Mouse (Mus musculus) neural tube, embryonic 14.5 days (tissue): ENCODE measurements around the gene Dcaf5. TPM values are rescaled to one million over a fixed set of nuclear protein-coding genes. Genes with fewer than 3 reads are reported as not detected.
A peak's percentile ranks its signal among the peaks of the same experiment; 100 is the strongest.

Experiments
- ATAC-seq: fragments of 200-750 bp; cut with Nextera tagmentation; 2 replicates; pipeline ENCODE4 v1.8.0; 2017; ENCODE audit warnings: low read depth, mild to moderate bottlenecking, moderate TSS enrichment, moderate library complexity
- H3K27ac ChIP-seq: fragments of 300-500 bp; sonication (generic); 2 replicates; pipeline ENCODE4 v1.5.1; 2014; ENCODE audit warnings: low read depth, mild to moderate bottlenecking, control low read depth, low read length, moderate library complexity, mixed read lengths
- H3K27me3 ChIP-seq: fragments of 300-500 bp; sonication (generic); 2 replicates; pipeline ENCODE4 v1.6.1; 2014; ENCODE audit warnings: low read length; ENCODE audit not compliant: control insufficient read depth, insufficient read depth
- H3K36me3 ChIP-seq: fragments of 300-500 bp; sonication (generic); 2 replicates; pipeline ENCODE4 v1.6.1; 2014; ENCODE audit warnings: low read length, mixed read lengths; ENCODE audit not compliant: control insufficient read depth, insufficient read depth
- H3K4me1 ChIP-seq: fragments of 300-500 bp; sonication (generic); 2 replicates; pipeline ENCODE4 v1.6.1; 2014; ENCODE audit warnings: low read length; ENCODE audit not compliant: control insufficient read depth, insufficient read depth
- H3K4me2 ChIP-seq: fragments of 300-500 bp; sonication (generic); 2 replicates; pipeline ENCODE4 v1.6.1; 2014; ENCODE audit warnings: mild to moderate bottlenecking, low read depth, low read length, control low read depth
- H3K4me3 ChIP-seq: fragments of 300-500 bp; sonication (generic); 2 replicates; pipeline ENCODE4 v1.5.1; 2014; ENCODE audit warnings: low read depth, low read length, control low read depth, mixed read lengths
- H3K9ac ChIP-seq: fragments of 300-500 bp; sonication (generic); replicated peaks from 2 replicates; pipeline ENCODE4 v1.6.1; 2014; ENCODE audit warnings: low read depth, mild to moderate bottlenecking, control low read depth, low read length, mixed read lengths
- H3K9me3 ChIP-seq: fragments of 300-500 bp; sonication (generic); 2 replicates; pipeline ENCODE4 v1.6.1; 2016; ENCODE audit warnings: low read length; ENCODE audit not compliant: control insufficient read depth
- WGBS: fragments of 180-500 bp; shearing (Covaris S2); extraction: QIAGEN DNeasy Blood & Tissue Kit; methylation state at CpG from one replicate; pipeline ENCODE4 v1.1.7; 2014; 5-methylcytosine and 5-hydroxymethylcytosine counted together
- polyA plus RNA-seq: library from polyadenylated mRNA; unstranded; fragments of >200 nt; fragmentation: Nextera tagmentation; extraction: Ambion mirVana; gene quantifications from 2 replicates; pipeline ENCODE4 v1.2.1, GENCODE M21; 2014

Gene Dcaf5
- polyA plus RNA-seq, 1 experiment from 2014 or later = 25.3 TPM

DNA sequence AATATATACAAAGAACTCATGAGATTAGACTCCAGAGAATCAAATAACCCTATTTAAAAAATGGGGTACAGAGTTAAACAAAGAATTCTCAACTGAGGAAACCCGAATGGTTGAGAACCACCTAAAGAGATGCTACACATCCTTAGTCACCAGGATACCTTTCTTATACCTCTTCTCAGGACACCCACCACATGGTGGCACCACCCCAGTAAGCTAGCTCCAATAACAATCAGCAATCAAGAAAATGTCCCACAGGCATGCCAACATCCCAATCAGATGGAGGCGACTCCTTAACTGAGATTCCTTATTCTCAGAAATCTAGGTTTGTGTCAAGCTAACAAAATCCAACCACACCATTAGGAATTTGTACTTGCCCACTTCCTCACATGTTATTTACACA is 42.4 kb downstream of the Dcaf5 start:
- no peak for ATAC-seq
- Histone ChIP-seq H3K4me3 (no peak overlapping the region), H3K36me3 (peaks cover 45% of the 10 kb centered on the region), H3K4me1 (no peaks in the 10 kb centered on the region), H3K9ac (no peak overlapping the region), H3K27ac (no peak overlapping the region), H3K4me2 (no peak overlapping the region), H3K9me3 (no peaks in the 10 kb centered on the region), H3K27me3 (no peaks in the 10 kb centered on the region)
- 91% methylated on average over 2 of the region's 2 CpGs for WGBS

DNA sequence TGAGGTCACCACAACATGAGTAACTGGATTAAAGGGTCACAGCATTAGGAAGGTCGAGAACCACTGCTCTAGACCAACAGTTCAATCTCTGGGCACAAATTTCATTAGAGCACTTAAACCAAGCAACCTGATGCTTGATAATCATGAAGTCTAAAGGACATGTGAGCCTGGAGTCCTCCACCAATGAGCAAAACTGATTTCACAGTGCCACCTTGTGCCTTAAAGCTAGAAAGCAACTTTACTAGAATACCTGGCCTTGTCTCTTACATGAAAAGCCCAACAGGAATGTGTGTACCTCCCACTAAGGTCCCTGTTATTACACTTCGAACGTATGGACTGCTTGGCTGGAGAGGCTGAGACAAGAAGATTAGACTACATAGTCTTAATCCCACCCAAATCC is 47.0 kb downstream of the Dcaf5 start:
- 82% methylated on average over 3 of the region's 3 CpGs for WGBS
- no peak overlapping the region for H3K9ac ChIP-seq
- no peak overlapping the region for H3K27ac ChIP-seq
- ATAC-seq = no peak
- H3K9me3 ChIP-seq = no peaks in the 10 kb centered on the region
- H3K36me3 ChIP-seq = peaks cover 14% of the 10 kb centered on the region
- H3K4me3 ChIP-seq = no peak overlapping the region
- H3K4me1 ChIP-seq = no peaks in the 10 kb centered on the region
- no peaks in the 10 kb centered on the region for H3K27me3 ChIP-seq
- no peak overlapping the region for H3K4me2 ChIP-seq

DNA sequence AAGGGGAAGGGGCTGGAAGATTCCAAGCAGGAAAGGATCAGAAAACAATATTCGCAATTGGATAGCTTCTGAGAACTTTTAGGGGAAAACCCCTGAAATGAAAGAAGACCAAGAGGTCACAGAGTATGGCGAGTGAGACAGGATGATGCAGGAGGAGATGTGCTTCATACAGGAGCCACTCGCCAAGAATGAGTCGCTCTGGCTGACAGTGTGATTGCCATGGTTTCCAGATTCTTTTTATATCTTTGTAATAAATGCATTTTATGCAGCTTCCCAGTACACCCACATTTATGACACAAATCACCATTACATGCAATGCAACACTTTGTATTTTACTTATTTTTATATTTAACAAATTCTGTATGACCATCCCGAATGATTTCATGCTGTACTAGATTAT is 49.1 kb downstream of the Dcaf5 start:
- no peak overlapping the region for H3K27ac ChIP-seq
- H3K4me3 ChIP-seq = no peak overlapping the region
- no peak overlapping the region for H3K4me2 ChIP-seq
- no peaks in the 10 kb centered on the region for H3K27me3 ChIP-seq
- no peaks in the 10 kb centered on the region for H3K4me1 ChIP-seq
- H3K9ac ChIP-seq = no peak overlapping the region
- no peaks in the 10 kb centered on the region for H3K9me3 ChIP-seq
- 95% methylated on average over 5 of the region's 5 CpGs for WGBS
- no peak for ATAC-seq
- H3K36me3 ChIP-seq = peaks cover 10% of the 10 kb centered on the region

DNA sequence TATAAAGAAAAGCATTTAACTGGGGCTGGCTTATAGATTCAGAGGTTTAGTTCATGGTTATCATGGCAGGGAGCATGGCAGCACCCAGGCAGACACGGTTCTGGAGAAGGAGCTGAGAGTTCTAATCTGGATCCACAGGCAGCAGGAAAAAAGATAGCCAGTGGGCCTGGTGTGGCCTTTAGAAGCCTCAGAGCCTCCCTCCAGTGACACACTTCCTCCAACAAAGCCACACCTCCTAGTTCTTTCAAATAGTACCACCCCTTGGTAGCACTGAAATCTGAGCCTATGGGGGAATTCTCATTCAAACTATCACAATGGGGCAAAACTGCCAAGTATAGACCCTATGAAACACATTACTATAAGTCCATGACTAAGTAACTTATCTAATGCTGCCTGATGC is 51.0 kb downstream of the Dcaf5 start:
- no peak for ATAC-seq
- Histone ChIP-seq H3K27me3 (no peaks in the 10 kb centered on the region), H3K4me3 (no peak overlapping the region), H3K9ac (no peak overlapping the region), H3K4me2 (no peak overlapping the region), H3K9me3 (no peaks in the 10 kb centered on the region), H3K4me1 (no peaks in the 10 kb centered on the region), H3K36me3 (peaks cover 10% of the 10 kb centered on the region), H3K27ac (no peak overlapping the region)
- WGBS = 95% methylated on average over 1 of the region's 1 CpGs

DNA sequence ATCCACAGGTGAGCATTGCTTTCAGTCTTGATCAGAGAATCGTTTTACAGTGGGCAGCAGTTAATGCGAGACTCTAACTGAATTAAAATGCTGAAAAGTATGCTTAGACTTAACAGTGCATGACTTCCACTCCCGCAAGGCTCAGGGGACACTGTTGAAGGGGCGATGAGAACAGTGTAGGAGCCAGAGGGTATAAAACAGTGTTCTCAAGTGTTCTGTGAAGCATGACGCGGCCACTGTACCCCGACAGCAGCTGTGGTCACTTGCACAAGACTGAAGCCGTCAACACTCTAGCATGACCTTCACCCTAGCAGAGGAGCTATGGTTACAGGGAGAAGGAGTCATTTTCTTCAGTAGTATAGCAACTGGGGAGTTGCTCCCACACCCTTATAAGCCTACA is 52.9 kb downstream of the Dcaf5 start:
- no peak overlapping the region for H3K9ac ChIP-seq
- no peak for ATAC-seq
- H3K4me3 ChIP-seq = no peak overlapping the region
- 82% methylated on average over 8 of the region's 8 CpGs for WGBS
- H3K27me3 ChIP-seq = no peaks in the 10 kb centered on the region
- H3K36me3 ChIP-seq = peaks cover 6% of the 10 kb centered on the region
- H3K4me1 ChIP-seq = 0 out of 2 replicates have a peak, but pooled peaks cover 7% of the 10 kb centered on the region
- no peaks in the 10 kb centered on the region for H3K9me3 ChIP-seq
- H3K27ac ChIP-seq = no peak overlapping the region
- no peak overlapping the region for H3K4me2 ChIP-seq

DNA sequence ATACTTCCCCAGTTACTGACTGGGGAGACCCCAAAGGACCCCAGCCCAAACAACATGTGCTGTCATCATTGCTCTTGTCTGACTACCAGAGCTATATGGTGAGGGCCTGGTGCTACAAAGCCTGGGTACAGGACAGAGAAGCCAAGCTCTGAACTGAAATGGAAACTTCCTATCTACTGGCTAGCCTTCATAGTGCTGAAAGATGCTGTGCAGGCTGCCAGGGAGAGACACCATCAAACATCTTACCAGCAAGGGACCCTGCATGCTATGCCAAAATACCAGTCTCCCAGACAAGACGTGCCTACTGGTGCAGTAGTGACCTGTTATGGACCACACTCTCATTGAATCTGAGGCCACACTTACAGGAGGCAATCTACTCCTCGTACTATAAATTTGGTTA is 53.6 kb downstream of the Dcaf5 start:
- ATAC-seq = no peak
- no peaks in the 10 kb centered on the region for H3K9me3 ChIP-seq
- H3K9ac ChIP-seq = no peak overlapping the region
- WGBS = 87% methylated on average over 2 of the region's 2 CpGs
- H3K4me1 ChIP-seq = 0 out of 2 replicates have a peak, but pooled peaks cover 7% of the 10 kb centered on the region
- H3K4me2 ChIP-seq = no peak overlapping the region
- no peak overlapping the region for H3K27ac ChIP-seq
- H3K27me3 ChIP-seq = no peaks in the 10 kb centered on the region
- H3K36me3 ChIP-seq = peaks cover 6% of the 10 kb centered on the region
- no peak overlapping the region for H3K4me3 ChIP-seq

DNA sequence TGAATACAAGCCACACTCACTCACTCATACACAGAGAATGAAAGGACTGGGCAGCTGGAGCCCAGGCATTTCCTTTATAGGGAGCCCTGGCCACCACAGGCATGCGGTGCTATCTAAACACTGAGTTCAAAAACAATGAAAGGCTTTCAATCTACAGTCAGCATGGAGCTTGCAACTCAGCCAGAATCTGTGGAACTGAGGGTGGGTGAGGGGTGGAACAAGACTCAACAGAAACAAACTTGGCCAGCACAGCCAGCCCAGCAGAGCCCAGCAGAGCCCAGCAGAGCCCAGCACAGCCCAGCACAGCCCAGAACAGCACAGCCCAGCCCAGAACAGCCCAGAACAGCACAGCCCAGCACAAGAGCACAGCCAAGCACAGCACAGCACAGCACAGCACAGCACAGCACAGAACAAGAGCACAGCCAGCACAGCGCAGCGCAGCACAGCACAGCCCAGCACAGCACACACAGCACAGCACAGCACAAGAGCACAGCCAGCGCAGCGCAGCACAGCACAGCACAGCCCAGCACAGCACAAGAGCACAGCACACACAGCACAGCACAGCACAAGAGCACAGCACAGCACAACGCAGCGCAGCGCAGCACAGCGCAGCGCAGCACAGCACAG is 56.5 kb downstream of the Dcaf5 start:
- no peak overlapping the region for H3K4me2 ChIP-seq
- H3K27ac ChIP-seq = no peak overlapping the region
- H3K4me3 ChIP-seq = no peak overlapping the region
- H3K9me3 ChIP-seq = no peaks in the 10 kb centered on the region
- 89% methylated on average over 10 of the region's 10 CpGs for WGBS
- ATAC-seq = peak; percentile 83; the same call in 1 of the 2 replicates
- no peak overlapping the region for H3K9ac ChIP-seq
- peaks cover 8% of the 10 kb centered on the region for H3K36me3 ChIP-seq
- 0 out of 2 replicates have a peak, but pooled peaks cover 7% of the 10 kb centered on the region for H3K4me1 ChIP-seq
- no peaks in the 10 kb centered on the region for H3K27me3 ChIP-seq

DNA sequence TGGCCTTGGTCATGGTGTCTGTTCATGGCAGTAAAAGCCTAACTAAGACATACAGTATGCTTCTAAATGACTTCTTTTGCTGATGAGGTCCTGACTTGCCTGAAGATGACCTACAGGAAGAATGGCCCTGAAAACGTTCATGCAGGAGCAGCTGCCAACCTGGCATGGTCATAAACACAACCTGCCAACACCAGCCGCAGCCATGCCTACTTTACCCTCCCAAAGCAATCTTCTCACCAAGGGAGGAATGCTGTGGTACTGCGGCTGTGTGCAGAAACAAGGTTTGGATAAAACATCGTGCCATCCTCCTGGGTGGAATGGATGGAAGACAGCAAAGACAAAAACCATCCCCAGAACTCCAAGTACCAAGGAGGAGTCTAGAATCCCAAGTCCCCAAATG is 57.0 kb downstream of the Dcaf5 start:
- Histone ChIP-seq H3K9me3 (no peaks in the 10 kb centered on the region), H3K4me1 (0 out of 2 replicates have a peak, but pooled peaks cover 7% of the 10 kb centered on the region), H3K4me2 (no peak overlapping the region), H3K4me3 (no peak overlapping the region), H3K27ac (no peak overlapping the region), H3K9ac (no peak overlapping the region), H3K36me3 (peaks cover 11% of the 10 kb centered on the region), H3K27me3 (no peaks in the 10 kb centered on the region)
- 58% methylated on average over 4 of the region's 4 CpGs for WGBS
- no peak for ATAC-seq

DNA sequence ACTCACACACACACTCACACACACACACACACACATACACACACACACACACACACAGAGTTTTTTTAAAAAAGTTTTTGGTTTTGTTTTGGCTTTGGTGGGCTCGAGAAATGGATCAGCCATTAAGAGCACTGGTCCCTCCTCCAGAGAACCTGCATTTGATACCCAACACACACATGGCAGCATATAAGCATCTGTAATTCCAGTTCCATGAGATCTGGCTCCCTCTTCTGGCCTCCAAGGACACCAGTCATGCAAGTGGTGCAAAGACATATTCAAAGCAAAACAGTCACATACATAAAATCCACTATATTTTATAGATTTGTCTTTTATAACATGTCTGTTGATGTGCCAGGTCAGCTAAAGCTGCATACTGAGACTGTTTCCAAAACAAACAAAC is 58.8 kb downstream of the Dcaf5 start:
- peaks cover 11% of the 10 kb centered on the region for H3K36me3 ChIP-seq
- no peak overlapping the region for H3K27ac ChIP-seq
- ATAC-seq = no peak
- H3K4me3 ChIP-seq = no peak overlapping the region
- 0 out of 2 replicates have a peak, but pooled peaks cover 7% of the 10 kb centered on the region for H3K4me1 ChIP-seq
- H3K9me3 ChIP-seq = no peaks in the 10 kb centered on the region
- H3K9ac ChIP-seq = no peak overlapping the region
- H3K27me3 ChIP-seq = no peaks in the 10 kb centered on the region
- WGBS = 41% methylated on average over 1 of the region's 1 CpGs
- H3K4me2 ChIP-seq = no peak overlapping the region
